Mouse (Mus musculus) heart, adult 9 months (tissue): ENCODE data around the gene Peli1.
"Not testable (repeated sequence)": the region's sequence is repeated elsewhere in the genome, so short reads cannot be mapped to it uniquely, and the experiment has no call there.

Experiments
- DNase-seq, 2 experiments: peaks; one replicate each; pipeline ENCODE4 v3.0.0; 2022; ENCODE audit warnings: low spot score in 2 of 2

Gene Peli1

GRCm38 (mm10) chr11:21151672-21152071, 60.6 kb downstream of the Peli1 start:
- no peak for DNase-seq

GRCm38 (mm10) chr11:21153111-21153510, 62.0 kb downstream of the Peli1 start:
- no peak for DNase-seq

GRCm38 (mm10) chr11:21157595-21157994, 66.5 kb downstream of the Peli1 start:
- DNase-seq, result no peak

GRCm38 (mm10) chr11:21162093-21162492, 71.0 kb downstream of the Peli1 start:
- DNase-seq, result no peak

- DNase-seq, result no peak
Measured at GRCm38 (mm10) chr11:21163143-21163542, 72.1 kb downstream of the Peli1 start.

- DNase-seq, result no peak
Measured at GRCm38 (mm10) chr11:21163673-21164072, 72.6 kb downstream of the Peli1 start.

DNA sequence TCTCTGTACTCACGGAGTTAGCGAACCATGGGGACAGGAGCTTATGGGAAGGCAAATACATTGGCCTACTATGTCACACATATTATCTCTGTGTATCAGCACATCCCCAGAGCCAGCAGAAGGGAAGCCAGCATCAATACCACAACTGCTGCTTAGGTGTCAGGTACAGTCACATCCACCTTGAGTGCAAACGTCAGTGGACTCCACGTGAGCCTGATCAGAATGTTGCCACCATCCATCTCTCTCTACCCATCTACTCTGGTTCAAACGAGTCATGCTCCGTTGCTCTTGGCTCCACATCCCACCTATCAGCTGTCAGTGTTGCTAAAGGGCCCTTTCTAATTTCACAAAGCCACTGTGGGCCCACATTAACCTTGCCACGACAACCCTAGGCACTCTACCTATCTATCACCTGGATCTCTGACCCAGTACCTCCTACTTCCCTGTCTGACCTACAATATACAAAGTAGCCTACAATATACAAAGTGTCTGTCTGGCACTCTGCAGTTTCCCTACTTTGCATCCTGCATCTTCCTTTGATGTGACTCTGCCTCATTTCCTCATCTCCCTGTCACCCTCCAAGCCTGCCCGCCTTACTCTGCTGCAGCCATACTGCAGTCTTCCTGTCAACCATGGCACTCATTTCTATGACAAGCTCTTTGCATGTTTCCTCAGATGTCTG, 73.4 kb downstream of the Peli1 start:
- no peak for DNase-seq

DNA sequence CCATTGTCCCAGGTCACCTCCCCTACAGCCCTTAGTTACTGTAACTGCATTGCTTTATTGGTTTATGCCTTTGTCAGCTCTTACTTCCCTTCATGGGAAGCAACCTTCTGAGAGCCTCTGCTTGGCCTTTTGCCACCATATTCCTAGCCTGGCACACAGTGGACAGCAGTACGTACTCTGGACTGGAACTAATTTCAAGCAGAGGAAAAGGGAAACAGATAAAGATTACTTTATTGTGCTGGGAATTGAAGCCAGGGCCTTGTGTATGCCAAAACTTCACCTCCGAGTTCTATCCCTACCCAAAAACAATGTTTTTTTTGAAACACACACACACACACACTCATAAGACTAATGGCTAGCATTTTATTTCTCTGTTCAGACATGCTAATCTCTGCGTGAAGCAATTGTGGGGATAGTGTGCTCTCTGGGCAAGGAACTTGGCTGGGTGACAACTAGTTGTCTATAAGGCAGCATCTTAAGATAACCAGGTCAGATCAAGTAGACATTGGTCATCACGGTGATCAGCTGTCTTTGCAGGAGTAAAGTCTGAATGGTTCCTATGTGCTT, 74.0 kb downstream of the Peli1 start:
- DNase-seq, result no peak

GRCm38 (mm10) chr11:21166495-21167096, 75.5 kb downstream of the Peli1 start:
- DNase-seq, result no peak

DNA sequence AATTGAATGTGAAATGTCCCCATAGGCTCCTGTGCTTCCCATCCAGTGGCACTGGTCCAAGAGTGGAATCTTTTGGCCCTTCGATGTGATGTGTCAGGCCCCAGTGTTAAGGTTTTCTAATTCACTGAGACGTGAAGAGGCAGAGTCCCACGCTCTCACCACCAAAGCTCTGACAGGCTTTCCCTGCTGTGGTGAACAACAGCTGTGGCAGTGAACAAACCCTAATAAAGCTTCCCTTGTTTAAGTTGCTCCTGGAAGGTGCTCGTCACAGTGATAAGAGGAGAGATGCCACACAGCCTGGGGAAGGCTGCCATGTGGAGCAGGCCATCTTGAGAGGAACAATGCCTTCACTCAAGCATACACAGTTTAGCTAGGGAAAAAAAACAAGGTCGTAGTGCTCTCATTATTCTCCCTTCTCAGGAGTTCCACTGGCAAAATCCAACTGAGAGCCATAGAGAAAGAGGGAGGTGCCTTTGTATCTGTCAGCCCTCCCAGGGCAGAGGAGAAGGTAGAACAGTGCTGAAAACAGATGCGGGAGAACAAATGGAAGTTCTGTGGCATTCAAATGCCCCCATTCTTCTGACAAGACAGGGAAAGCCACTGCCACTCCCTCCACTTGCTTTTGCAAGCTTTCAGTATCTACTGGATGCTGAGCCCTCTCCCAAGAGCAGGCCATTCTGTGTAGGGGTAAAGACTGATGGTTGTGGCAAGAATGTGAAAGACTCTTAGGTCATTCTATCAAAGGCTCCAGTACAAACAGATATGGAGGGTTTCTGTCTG, 77.9 kb downstream of the Peli1 start:
- DNase-seq, result no peak

DNA sequence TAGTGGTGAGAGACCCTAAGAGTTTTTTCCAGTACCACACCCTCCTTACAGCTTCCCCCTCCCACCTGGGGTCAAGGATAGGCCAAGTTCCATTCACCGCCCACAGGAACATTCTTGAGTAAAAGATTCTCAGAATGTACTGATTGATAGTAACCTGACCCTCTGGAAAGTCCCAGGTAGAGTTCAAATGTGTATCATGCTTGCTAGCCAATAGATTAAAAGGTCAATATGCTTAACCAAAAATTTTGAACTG, 78.4 kb downstream of the Peli1 start:
- DNase-seq, result not testable (repeated sequence)

GRCm38 (mm10) chr11:21172281-21172680, 81.2 kb downstream of the Peli1 start:
- no peak for DNase-seq

DNA sequence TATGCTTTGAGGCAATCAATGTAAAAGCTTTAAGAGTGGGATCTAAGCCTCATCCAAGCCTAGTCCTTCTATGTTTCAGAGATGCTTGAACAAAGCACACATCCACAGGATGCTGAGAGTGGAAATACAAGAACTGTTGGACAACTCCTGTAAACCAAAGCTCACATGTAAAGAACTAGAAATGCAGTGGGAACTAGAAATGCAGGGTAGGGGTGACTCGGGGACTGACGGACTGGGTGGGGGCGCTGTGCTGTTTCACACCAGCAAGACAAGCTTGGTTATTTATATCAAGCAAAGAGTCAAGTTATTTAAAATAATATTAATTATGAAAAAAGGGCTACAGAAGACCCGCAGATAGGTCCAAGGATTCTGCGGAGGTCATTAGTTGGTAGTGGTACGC, 82.8 kb downstream of the Peli1 start:
- DNase-seq, result no peak

GRCm38 (mm10) chr11:21174396-21174795, 83.3 kb downstream of the Peli1 start:
- peak; percentile 56 to 58 for DNase-seq

- DNase-seq, result no peak
Measured at GRCm38 (mm10) chr11:21175063-21175462, 84.0 kb downstream of the Peli1 start.

GRCm38 (mm10) chr11:21176491-21176890, 85.4 kb downstream of the Peli1 start:
- DNase-seq, result no peak

- peak; percentile 26 to 56 for DNase-seq
Measured at GRCm38 (mm10) chr11:21178343-21178742, 87.3 kb downstream of the Peli1 start.

- no peak for DNase-seq
Measured at GRCm38 (mm10) chr11:21178998-21179645, 88.0 kb downstream of the Peli1 start.

DNA sequence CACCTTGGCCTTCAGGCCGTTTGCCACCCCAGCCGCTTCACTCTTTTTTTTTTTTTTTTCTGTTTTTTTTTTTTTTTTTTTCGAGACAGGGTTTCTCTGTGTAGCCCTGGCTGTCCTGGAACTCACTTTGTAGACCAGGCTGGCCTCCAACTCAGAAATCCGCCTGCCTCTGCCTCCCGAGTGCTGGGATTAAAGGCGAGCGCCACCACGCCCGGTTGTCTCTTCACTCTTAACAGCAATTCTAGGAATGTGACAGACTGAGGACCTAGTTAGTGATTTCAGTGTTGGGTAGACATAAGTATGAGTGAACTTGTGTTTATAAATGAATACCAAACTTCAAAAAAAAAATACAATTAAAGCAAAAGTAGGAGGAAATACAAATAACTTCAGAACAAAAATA, 88.8 kb downstream of the Peli1 start:
- DNase-seq, result not testable (repeated sequence)

- no peak for DNase-seq
Measured at GRCm38 (mm10) chr11:21180650-21181049, 89.6 kb downstream of the Peli1 start.

DNA sequence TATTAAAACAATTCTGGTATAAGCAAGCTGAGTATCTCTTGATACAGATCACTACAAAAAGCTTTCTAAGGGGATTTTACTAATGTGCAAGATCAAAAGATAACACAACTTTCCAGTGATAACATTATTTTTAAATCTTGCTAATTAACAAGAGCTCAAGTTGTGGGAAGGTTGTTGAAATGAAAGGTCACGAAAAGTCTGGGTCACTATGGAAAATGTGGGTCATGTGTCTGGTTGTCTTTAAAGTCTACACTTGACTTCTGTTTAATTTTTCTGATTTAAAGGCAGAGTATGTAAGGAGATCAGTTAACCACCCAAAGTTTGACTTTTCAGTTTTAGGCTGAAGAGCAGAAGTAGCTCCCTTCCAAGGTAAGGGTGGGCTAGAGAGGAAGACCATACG, 90.5 kb downstream of the Peli1 start:
- no peak for DNase-seq

DNA sequence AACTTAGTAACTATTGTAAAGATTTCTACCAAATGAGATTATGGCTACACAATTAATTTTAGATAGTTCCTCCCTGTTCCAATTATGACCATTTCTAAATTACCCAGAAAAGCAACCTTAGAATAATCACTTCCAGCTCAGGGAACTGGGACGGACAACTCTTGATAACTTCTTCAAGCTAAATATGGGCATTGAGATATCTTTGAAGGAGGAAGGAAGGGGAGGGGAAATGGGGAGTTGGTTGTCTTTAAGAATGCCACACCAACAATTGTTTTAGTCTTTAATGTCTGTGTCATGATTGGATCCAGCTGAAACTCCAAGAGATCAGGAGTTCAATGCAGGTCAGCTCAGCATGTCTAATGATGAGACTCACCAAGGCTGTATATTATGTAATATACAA, 91.6 kb downstream of the Peli1 start:
- no peak for DNase-seq
